23 mouse cellular contexts compared by ENCODE assay signal in genomic region chr10:28083625-28084024, GRCm38 (mm10). TPM values are rescaled to one million over a fixed set of nuclear protein-coding genes. Genes with fewer than 3 reads are reported as not detected.
A peak's percentile ranks its signal among the peaks of the same experiment; 100 is the strongest.
DNase-seq lines count a peak whose midpoint lies in the region; ATAC-seq and TF ChIP-seq lines count a peak whose summit lies in the region.
"Had no signal": no experiment of that assay in that cellular context is flagged by ENCODE, and none has a peak within 500 bp of the region (broad histone marks: within the 10 kb centered on the region; RNA-seq: fewer than 3 reads in every experiment).

No protein-coding gene starts in this region.

- WGBS in intestine, embryonic 15.5 days, result 55% methylated on average over 1 of the region's 1 CpGs
- WGBS in intestine, postnatal 0 days, result 44% methylated on average over 1 of the region's 1 CpGs

- H3K79me3 ChIP-seq in C2C12 (ENCODE audit: low read depth), result peaks cover 67% of the 10 kb centered on the region

- no peak overlapping the region for H3K4me3 ChIP-seq in C2C12 (ENCODE audit: insufficient read depth, poor library complexity, severe bottlenecking)
- no peak overlapping the region for H3K4me3 ChIP-seq in intestine, embryonic 15.5 days (replicated peaks)
- H3K4me3 ChIP-seq in intestine, postnatal 0 days (ENCODE audit: low read depth, low read length), result no peak overlapping the region
- H3K4me3 ChIP-seq: embryonic facial prominence, embryonic 10.5 days; embryonic facial prominence, embryonic 12.5 days; forebrain, embryonic 13.5 days; forebrain, embryonic 15.5 days had no signal

- peak; percentile 74 for ATAC-seq in intestine, embryonic 15.5 days
- ATAC-seq in intestine, postnatal 0 days, result peak; percentile 77
- ATAC-seq: activated CD4-positive, CD25-positive, alpha-beta regulatory T cell, adult 4 months; forebrain, embryonic 13.5 days; forebrain, embryonic 15.5 days; forebrain, postnatal 0 days; Patski had no signal

- no peaks in the 10 kb centered on the region for H3K27me3 ChIP-seq in C2C12 (ENCODE audit: control insufficient read depth, insufficient read depth, insufficient read length)
- H3K27me3 ChIP-seq in intestine, embryonic 15.5 days (replicated peaks), result no peaks in the 10 kb centered on the region
- no peaks in the 10 kb centered on the region for H3K27me3 ChIP-seq in intestine, postnatal 0 days (replicated peaks; ENCODE audit: control insufficient read depth, insufficient read depth, low read length)
- H3K27me3 ChIP-seq: embryonic facial prominence, embryonic 12.5 days; forebrain, embryonic 13.5 days; forebrain, embryonic 15.5 days; Patski had no signal

- H3K79me2 ChIP-seq in C2C12 (ENCODE audit: control insufficient read depth, insufficient read depth), result peaks cover 100% of the 10 kb centered on the region

- H3K9ac ChIP-seq in intestine, embryonic 15.5 days, result no peak overlapping the region
- no peak overlapping the region for H3K9ac ChIP-seq in intestine, postnatal 0 days (ENCODE audit: low read depth, low read length)
- H3K9ac ChIP-seq: embryonic facial prominence, embryonic 12.5 days; forebrain, embryonic 13.5 days; forebrain, embryonic 15.5 days; forebrain, postnatal 0 days had no signal

- H3K4me1 ChIP-seq in intestine, embryonic 15.5 days (replicated peaks), result peaks cover 10% of the 10 kb centered on the region
- 0 out of 2 replicates have a peak, but pooled peaks cover 9% of the 10 kb centered on the region for H3K4me1 ChIP-seq in intestine, postnatal 0 days (replicated peaks; ENCODE audit: control insufficient read depth, insufficient read depth, low read length)
- H3K4me1 ChIP-seq: embryonic facial prominence, embryonic 12.5 days; forebrain, embryonic 13.5 days had no signal

- no peaks in the 10 kb centered on the region for H3K9me3 ChIP-seq in intestine, embryonic 15.5 days
- H3K9me3 ChIP-seq in intestine, postnatal 0 days (ENCODE audit: control insufficient read depth), result no peaks in the 10 kb centered on the region
- H3K9me3 ChIP-seq: embryonic facial prominence, embryonic 10.5 days; embryonic facial prominence, embryonic 12.5 days; forebrain, embryonic 13.5 days; forebrain, embryonic 15.5 days; G1E had no signal

- no peaks in the 10 kb centered on the region for H3K36me3 ChIP-seq in C2C12 (ENCODE audit: control insufficient read depth, insufficient read depth)
- no peaks in the 10 kb centered on the region for H3K36me3 ChIP-seq in intestine, embryonic 15.5 days
- no peaks in the 10 kb centered on the region for H3K36me3 ChIP-seq in intestine, postnatal 0 days (ENCODE audit: control insufficient read depth, insufficient read depth)
- H3K36me3 ChIP-seq: embryonic facial prominence, embryonic 10.5 days; embryonic facial prominence, embryonic 12.5 days; forebrain, embryonic 15.5 days; G1E had no signal

- no peak overlapping the region for H3ac ChIP-seq in C2C12 (ENCODE audit: control insufficient read depth, insufficient read length, low read depth)

- DNase-seq in gastrocnemius, postnatal 10 days, result no peak
- no peak for DNase-seq in layer of hippocampus, postnatal 14 days (ENCODE audit: low spot score in 2 of 2)
- DNase-seq in thymus, postnatal 14 days, result no peak
- DNase-seq: adrenal gland, adult 8-10 months; adrenal gland, postnatal 14 days; adrenal gland, postnatal 36 days; B cell, adult 2 months; cerebellum, adult 11-12 months; cerebellum, adult 2 months; cerebellum, adult 9-10 months; cerebellum, postnatal 10 days; cerebellum, postnatal 25 days; forebrain, postnatal 0 days had no signal

- TF ChIP-seq CTCF in C2C12 (IDR thresholded peaks at IDR 0.05; ENCODE audit: control insufficient read depth, insufficient read depth, insufficient read length), result no peak
- TF ChIP-seq CTCF in intestine, postnatal 0 days (IDR thresholded peaks at IDR 0.05; ENCODE audit: low read depth), result no peak

- no peak overlapping the region for H3K27ac ChIP-seq in intestine, embryonic 15.5 days
- no peak overlapping the region for H3K27ac ChIP-seq in intestine, postnatal 0 days (ENCODE audit: low read depth, low read length)
- H3K27ac ChIP-seq: embryonic facial prominence, embryonic 10.5 days; embryonic facial prominence, embryonic 12.5 days; forebrain, embryonic 13.5 days; forebrain, embryonic 15.5 days had no signal

- no peak overlapping the region for H3K4me2 ChIP-seq in intestine, embryonic 15.5 days (replicated peaks)
- no peak overlapping the region; the same call in 1 of the 2 replicates for H3K4me2 ChIP-seq in intestine, postnatal 0 days (replicated peaks; ENCODE audit: low read depth)
- H3K4me2 ChIP-seq: embryonic facial prominence, embryonic 12.5 days; forebrain, embryonic 13.5 days; forebrain, embryonic 15.5 days had no signal

TF ChIP-seq in C2C12, 6 proteins besides CTCF, POLR2A, EP300 and RAD21:
- TF ChIP-seq MYOD1 (IDR thresholded peaks at IDR 0.05; ENCODE audit: control insufficient read depth, insufficient read length, low read depth), result peak; percentile 7
- no peak for TF ChIP-seq MYOG (IDR thresholded peaks at IDR 0.05; ENCODE audit: control insufficient read depth, extremely low read depth, insufficient read length)
TF ChIP-seq in C2C12: peak in this region for 1.

RNA-seq across cellular contexts. Expression of gene Ptprk, which starts 9.0 kb away (rescaled TPM):
- 13.7 TPM for polyA plus RNA-seq in C2C12 (2012; fragmentation: generic; extraction: Trizol)
- 35.6 and 41.4 TPM in 2 replicates for polyA plus RNA-seq in intestine, embryonic 15.5 days (2015; fragmentation: Nextera tagmentation; extraction: Ambion mirVana)
- polyA plus RNA-seq in intestine, postnatal 0 days (2015; fragmentation: Nextera tagmentation; extraction: Ambion mirVana), result 29.5 and 30.2 TPM in 2 replicates
- 10 to 100 TPM in 1 of 2 experiments, 1 to 10 TPM in 1; 9.4 to 14.2 TPM for total RNA-seq in gastrocnemius, postnatal 10 days (2021)
- total RNA-seq in layer of hippocampus, postnatal 14 days (2021), result 10 to 100 TPM; 54.5 to 55.0 TPM
